Mouse (Mus musculus) embryonic facial prominence, embryonic 11.5 days (tissue): Measurements from ENCODE around the gene Doc2g. TPM values are rescaled to one million over a fixed set of nuclear protein-coding genes. Genes with fewer than 3 reads are reported as not detected.
A peak's percentile ranks its signal among the peaks of the same experiment; 100 is the strongest.

Experiments
- ATAC-seq: fragments of 200-750 bp; cut with Nextera tagmentation; replicated peaks from 2 replicates; pipeline ENCODE4 v1.8.0; 2017; ENCODE audit warnings: low read depth; ENCODE audit not compliant: insufficient number of reproducible peaks, low FRiP score, low TSS enrichment
- DNase-seq: peaks from one replicate; pipeline ENCODE4 v3.0.0-alpha.2; 2015; ENCODE audit warnings: low spot score
- H3K27ac ChIP-seq: fragments of 300-500 bp; sonication (generic); replicated peaks from 2 replicates; pipeline ENCODE4 v1.5.1; 2014; ENCODE audit warnings: mild to moderate bottlenecking, low read depth, low read length, control low read depth
- H3K27me3 ChIP-seq: fragments of 300-500 bp; sonication (generic); 2 replicates; pipeline ENCODE4 v1.6.1; 2014; ENCODE audit warnings: mild to moderate bottlenecking, low read length, moderate library complexity, mixed read lengths; ENCODE audit not compliant: control insufficient read depth, insufficient read depth
- H3K36me3 ChIP-seq: fragments of 300-500 bp; sonication (generic); replicated peaks from 2 replicates; pipeline ENCODE4 v1.6.1; 2014; ENCODE audit warnings: low read depth, mild to moderate bottlenecking, low read length, moderate library complexity, mixed read lengths; ENCODE audit not compliant: control insufficient read depth, insufficient read depth
- H3K4me1 ChIP-seq: fragments of 300-500 bp; sonication (generic); 2 replicates; pipeline ENCODE4 v1.6.1; 2014; ENCODE audit warnings: low read length, mixed read lengths; ENCODE audit not compliant: control insufficient read depth, insufficient read depth
- H3K4me2 ChIP-seq: fragments of 300-500 bp; sonication (generic); 2 replicates; pipeline ENCODE4 v1.6.1; 2014; ENCODE audit warnings: low read depth, mild to moderate bottlenecking, control low read depth, low read length, moderate library complexity
- H3K4me3 ChIP-seq: fragments of 300-500 bp; sonication (generic); 2 replicates; pipeline ENCODE4 v1.5.1; 2014; ENCODE audit warnings: low read depth, low read length, control low read depth
- H3K9ac ChIP-seq: fragments of 300-500 bp; sonication (generic); replicated peaks from 2 replicates; pipeline ENCODE4 v1.6.1; 2014; ENCODE audit warnings: mild to moderate bottlenecking, control low read depth, low read length
- H3K9me3 ChIP-seq: fragments of 300-500 bp; sonication (generic); replicated peaks from 2 replicates; pipeline ENCODE4 v1.6.1; 2016; ENCODE audit warnings: mild to moderate bottlenecking, low read length, inconsistent platforms, mixed read lengths; ENCODE audit not compliant: control insufficient read depth
- WGBS: fragments of 180-500 bp; shearing (Covaris S2); extraction: QIAGEN DNeasy Blood & Tissue Kit; methylation state at CpG from one replicate; pipeline ENCODE4 v1.1.7; 2014; 5-methylcytosine and 5-hydroxymethylcytosine counted together
- polyA plus RNA-seq: library from polyadenylated mRNA; unstranded; fragments of >200 nt; fragmentation: Nextera tagmentation; extraction: Ambion mirVana; gene quantifications from 2 replicates; pipeline ENCODE4 v1.2.1, GENCODE M21; 2014

The Doc2g gene
- polyA plus RNA-seq, 1 experiment from 2014 or later: 2.2 TPM

DNA sequence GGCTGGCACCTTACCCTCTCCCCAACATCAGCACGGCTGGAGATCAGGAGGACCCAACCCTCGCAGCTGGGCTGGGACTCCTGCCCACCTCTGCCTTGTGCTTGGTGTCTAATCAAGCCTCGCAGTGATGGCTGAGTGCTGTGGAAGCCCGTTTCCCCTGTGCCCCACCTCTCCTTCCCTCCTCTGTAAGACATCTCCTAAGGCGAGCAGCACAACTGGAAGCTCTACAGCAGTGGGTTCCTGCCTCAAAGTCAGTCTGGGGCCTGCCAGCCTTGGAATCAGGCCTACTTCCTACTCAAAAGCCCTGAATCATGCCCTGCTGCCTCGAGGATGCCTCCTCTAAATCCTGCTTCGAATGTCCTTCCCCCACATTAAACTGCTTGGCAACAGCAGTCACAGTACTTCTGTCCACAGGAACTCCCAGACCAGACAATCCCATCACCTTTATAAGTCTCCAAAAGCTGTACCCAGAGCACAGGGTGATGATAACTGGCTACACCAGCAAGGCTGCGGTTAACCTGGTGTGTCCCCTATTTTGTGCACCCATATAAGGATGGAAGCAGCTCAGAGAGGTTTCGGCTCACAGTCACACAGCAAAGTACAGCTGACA, 3.9 kb upstream of the Doc2g start:
- Histone ChIP-seq H3K9ac (no peak overlapping the region), H3K4me2 (no peak overlapping the region), H3K4me1 (peaks cover 4% of the 10 kb centered on the region; the same call in 1 of the 2 replicates), H3K27me3 (no peaks in the 10 kb centered on the region), H3K36me3 (no peaks in the 10 kb centered on the region), H3K9me3 (no peaks in the 10 kb centered on the region), H3K4me3 (no peak overlapping the region; the same call in 1 of the 2 replicates), H3K27ac (no peak overlapping the region)
- no peak for DNase-seq
- 84% methylated on average over 9 of the region's 9 CpGs for WGBS
- no peak for ATAC-seq

DNA sequence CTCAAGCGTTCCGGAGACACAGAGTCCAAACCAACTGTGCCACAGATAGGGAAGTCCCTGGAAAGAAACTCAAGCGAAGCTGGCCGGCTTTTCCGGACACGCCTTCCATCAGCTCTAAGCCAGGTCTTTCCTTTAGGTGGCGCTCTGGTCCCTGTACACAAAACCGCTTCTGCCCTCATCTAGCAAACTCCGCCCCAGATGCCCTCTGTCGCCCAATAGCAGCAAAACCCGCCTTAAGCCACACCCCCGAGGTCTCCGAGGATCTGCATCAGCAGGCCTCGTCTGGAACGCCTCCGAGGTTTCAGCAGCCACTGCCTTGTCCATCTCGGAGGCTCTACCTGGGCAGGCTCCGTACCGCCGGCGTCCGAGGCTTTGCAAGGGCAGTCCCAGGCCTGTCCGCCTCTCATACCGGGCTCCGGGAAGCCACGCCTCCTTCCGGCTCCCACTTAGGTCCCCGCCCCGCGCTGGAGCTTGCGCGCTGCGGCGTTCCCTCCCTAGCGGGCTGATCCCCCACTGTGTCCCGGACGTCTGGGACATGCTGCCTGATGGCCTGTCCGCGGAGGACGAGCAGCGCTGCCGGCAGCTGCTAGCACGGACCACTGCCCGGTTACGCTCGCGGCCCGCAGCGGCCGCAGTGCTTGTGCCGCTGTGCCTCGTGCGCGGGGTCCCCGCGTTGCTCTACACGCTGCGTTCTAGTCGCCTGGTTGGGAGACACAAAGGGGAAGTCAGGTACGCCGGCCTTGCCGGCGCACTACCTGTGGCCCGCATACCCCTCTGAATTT, 2.8 kb upstream of the Doc2g start, which contains the start of the genes Nudt8 and Gm49405:
TSS of gene Nudt8 (plus strand) at position 462 of the 782 bp plus-strand sequence.
TSS of gene Gm49405 (plus strand) at position 508 of the 782 bp plus-strand sequence.
- WGBS: under 1% methylated on average over 64 of the region's 64 CpGs
- Histone ChIP-seq H3K27ac (peak within 1 kb of the TSS; percentile 95), H3K36me3 (no peaks in the 10 kb centered on the region), H3K27me3 (no peaks in the 10 kb centered on the region), H3K4me2 (peak within 1 kb of the TSS; percentile 92), H3K4me1 (peaks cover 4% of the 10 kb centered on the region; the same call in 1 of the 2 replicates), H3K4me3 (peak within 1 kb of the TSS; percentile 78), H3K9me3 (no peaks in the 10 kb centered on the region), H3K9ac (peak within 1 kb of the TSS; percentile 93)
- DNase-seq (peak; percentile 97), ATAC-seq (peak; percentile 88)

DNA sequence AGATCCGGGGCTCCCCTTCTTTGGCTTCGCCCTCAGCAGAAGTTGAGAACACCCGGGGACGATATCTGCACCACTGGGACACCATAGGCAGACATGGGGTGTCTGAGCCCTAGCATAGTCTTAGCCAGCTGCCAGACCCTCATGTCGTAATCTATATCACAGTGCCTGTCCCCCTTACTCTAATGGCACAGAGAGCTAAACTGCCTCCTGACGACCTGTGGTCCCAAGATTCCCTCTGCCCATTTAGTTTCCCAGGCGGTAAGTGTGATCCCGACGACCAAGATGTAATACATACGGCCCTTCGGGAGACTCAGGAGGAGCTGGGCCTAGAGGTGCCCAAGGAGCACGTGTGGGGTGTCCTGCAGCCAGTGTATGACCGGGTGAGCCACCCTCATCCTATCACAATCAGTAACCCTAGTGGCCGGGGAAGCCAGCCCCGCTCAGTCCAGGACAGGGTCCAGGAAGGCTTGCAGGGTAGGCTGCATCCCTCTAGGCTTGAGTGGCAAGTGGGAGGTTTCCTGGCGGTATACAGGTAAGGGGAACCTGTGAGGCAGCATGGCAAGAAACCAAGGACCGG, 2.1 kb upstream of the Doc2g start:
- Histone ChIP-seq H3K27ac (peak overlapping the region; percentile 95), H3K4me1 (peaks cover 4% of the 10 kb centered on the region; the same call in 1 of the 2 replicates), H3K4me3 (peak overlapping the region; percentile 78), H3K4me2 (peak overlapping the region; percentile 92), H3K9ac (peak overlapping the region; percentile 93), H3K9me3 (no peaks in the 10 kb centered on the region), H3K36me3 (peaks cover 3% of the 10 kb centered on the region; the same call in 1 of the 2 replicates), H3K27me3 (no peaks in the 10 kb centered on the region)
- DNase-seq (peak; percentile 37), ATAC-seq (peak; percentile 24)
- WGBS: 19% methylated on average over 17 of the region's 17 CpGs

DNA sequence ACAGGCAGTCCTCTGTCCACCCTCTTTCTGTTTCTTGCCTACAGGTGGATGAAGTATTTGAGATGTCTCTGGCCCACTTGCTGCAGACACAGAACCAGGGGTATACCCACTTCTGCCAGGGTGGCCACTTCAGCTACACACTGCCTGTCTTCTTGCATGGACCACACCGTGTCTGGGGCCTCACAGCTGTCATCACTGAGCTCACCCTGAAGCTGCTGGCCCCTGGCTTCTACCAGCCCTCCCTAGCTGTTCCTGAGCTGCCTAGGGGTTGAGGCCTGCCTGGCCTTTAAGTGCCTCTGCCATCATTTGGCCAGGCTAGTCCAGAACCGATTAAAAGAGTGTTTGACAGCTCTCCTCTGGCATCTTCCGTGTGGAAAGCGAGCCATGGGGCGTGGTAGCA, 1.4 kb upstream of the Doc2g start:
- Histone ChIP-seq H3K27me3 (no peaks in the 10 kb centered on the region), H3K4me3 (no peak overlapping the region), H3K36me3 (peaks cover 6% of the 10 kb centered on the region; the same call in 1 of the 2 replicates), H3K9ac (no peak overlapping the region; the same call in 1 of the 2 replicates), H3K4me1 (peaks cover 4% of the 10 kb centered on the region; the same call in 1 of the 2 replicates), H3K4me2 (no peak overlapping the region), H3K27ac (no peak overlapping the region), H3K9me3 (no peaks in the 10 kb centered on the region)
- WGBS: 87% methylated on average over 5 of the region's 5 CpGs
- no peak for DNase-seq
- ATAC-seq: no peak

DNA sequence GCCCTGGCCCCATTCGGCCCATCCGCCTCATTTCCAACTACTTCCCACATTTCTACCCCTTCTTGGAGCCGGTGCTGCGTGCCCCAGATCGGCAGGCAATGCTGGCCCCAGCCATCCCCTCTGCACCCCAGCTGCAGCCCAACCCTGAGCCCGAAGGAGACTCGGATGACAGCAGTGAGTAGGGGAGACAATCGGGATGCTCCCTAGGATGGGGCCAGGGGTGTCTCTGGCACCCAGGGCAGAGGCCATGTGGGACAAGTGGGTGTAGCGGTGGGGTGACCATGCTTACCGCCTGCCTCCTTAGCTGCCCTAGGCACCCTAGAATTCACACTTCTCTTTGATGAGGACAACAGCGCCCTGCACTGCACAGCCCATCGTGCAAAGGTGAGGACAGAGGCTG, 528 bp downstream of the Doc2g start:
- Histone ChIP-seq H3K4me3 (no peak overlapping the region), H3K9me3 (no peaks in the 10 kb centered on the region), H3K9ac (no peak overlapping the region), H3K36me3 (peaks cover 6% of the 10 kb centered on the region), H3K27ac (no peak overlapping the region), H3K4me1 (peaks cover 4% of the 10 kb centered on the region; the same call in 1 of the 2 replicates), H3K27me3 (no peaks in the 10 kb centered on the region), H3K4me2 (no peak overlapping the region)
- DNase-seq: no peak
- ATAC-seq: no peak
- WGBS: 79% methylated on average over 11 of the region's 12 CpGs

DNA sequence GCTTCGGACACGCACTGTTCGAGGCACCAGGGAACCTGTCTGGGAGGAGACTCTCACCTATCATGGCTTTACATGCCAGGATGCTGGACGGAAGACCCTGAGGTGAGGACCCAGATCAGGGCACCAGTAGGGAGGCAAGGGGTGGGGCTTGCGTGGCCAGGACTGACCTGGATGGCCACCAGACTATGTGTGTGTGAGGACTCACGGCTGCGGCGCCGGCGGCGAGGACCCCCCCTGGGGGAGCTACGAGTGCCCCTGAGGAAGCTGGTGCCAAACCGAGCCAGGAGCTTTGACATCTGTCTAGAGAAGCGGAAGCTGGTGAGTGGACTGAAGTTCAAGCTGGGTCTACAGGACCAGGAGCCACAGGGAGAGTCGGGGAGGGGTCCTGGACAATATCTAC, 1.2 kb downstream of the Doc2g start:
- Histone ChIP-seq H3K4me1 (peaks cover 4% of the 10 kb centered on the region; the same call in 1 of the 2 replicates), H3K9me3 (no peaks in the 10 kb centered on the region), H3K27ac (no peak overlapping the region), H3K4me3 (no peak overlapping the region), H3K27me3 (no peaks in the 10 kb centered on the region), H3K36me3 (peaks cover 6% of the 10 kb centered on the region), H3K4me2 (no peak overlapping the region), H3K9ac (no peak overlapping the region)
- DNase-seq: no peak
- ATAC-seq: no peak
- 88% methylated on average over 15 of the region's 15 CpGs for WGBS

DNA sequence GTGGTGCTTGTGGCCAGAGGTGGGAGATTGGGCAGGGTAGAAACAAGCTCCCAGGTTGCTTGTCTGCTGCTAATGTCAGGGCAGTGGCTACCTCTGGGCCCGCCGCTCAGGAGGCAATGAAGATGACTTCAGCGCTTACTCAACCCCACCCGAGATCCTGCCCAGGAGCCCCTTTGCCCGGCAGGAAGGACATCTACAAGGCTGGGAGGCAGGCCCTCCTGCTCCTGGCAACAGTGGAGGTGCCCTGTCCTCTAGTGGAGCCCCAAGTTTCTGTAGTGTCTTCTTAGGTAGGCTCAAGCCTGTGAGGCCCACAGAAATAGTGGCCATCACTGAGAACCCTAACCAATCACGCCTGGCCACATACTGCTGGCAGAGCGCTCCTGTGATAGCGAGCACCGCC, 2.0 kb downstream of the Doc2g start:
- Histone ChIP-seq H3K27ac (no peak overlapping the region), H3K4me2 (no peak overlapping the region), H3K4me1 (peaks cover 4% of the 10 kb centered on the region; the same call in 1 of the 2 replicates), H3K27me3 (no peaks in the 10 kb centered on the region), H3K9ac (no peak overlapping the region), H3K36me3 (peaks cover 10% of the 10 kb centered on the region), H3K4me3 (no peak overlapping the region), H3K9me3 (no peaks in the 10 kb centered on the region)
- 82% methylated on average over 9 of the region's 9 CpGs for WGBS
- DNase-seq (no peak), ATAC-seq (no peak)
